ENCODE assay signal across 20 mouse cellular contexts in genomic region chr15:59158760-59159159, GRCm38 (mm10).
DNase-seq lines count a peak whose midpoint lies in the region; ATAC-seq and TF ChIP-seq lines count a peak whose summit lies in the region.
"Had no signal": no experiment of that assay in that cellular context is flagged by ENCODE, and none has a peak within 500 bp of the region (broad histone marks: within the 10 kb centered on the region; RNA-seq: fewer than 3 reads in every experiment).

No protein-coding gene starts in this region.

- peak overlapping the region; percentile 29; the same call in 1 of the 2 replicates for H3K27ac ChIP-seq in heart, embryonic 13.5 days (replicated peaks)
- H3K27ac ChIP-seq in macrophage = peak overlapping the region; percentile 33
- no peak overlapping the region for H3K27ac ChIP-seq in forebrain, embryonic 15.5 days (replicated peaks)
- H3K27ac ChIP-seq: embryonic facial prominence, embryonic 15.5 days; forebrain, embryonic 10.5 days; hindbrain, embryonic 10.5 days; hindbrain, embryonic 14.5 days; intestine, embryonic 15.5 days had no signal

- WGBS in heart, embryonic 13.5 days = 77% methylated on average over 4 of the region's 4 CpGs
- 85% methylated on average over 4 of the region's 4 CpGs for WGBS in macrophage (ENCODE audit: missing documents)
- WGBS in forebrain, embryonic 15.5 days = 93% methylated on average over 4 of the region's 4 CpGs

- DNase-seq in heart, postnatal 36 days = no peak
- DNase-seq: adrenal gland, adult 2 months; adrenal gland, postnatal 25 days; cerebellum, adult 18-20 months; cerebellum, adult 9-11 months; gastrocnemius, postnatal 10 days; kidney, adult 18-20 months had no signal

- H3K4me3 ChIP-seq in heart, embryonic 13.5 days = no peak overlapping the region
- H3K4me3 ChIP-seq in C2C12 (ENCODE audit: insufficient read depth, poor library complexity, severe bottlenecking) (no peak overlapping the region), macrophage (ENCODE audit: inconsistent target) (no peak overlapping the region)
- no peak overlapping the region for H3K4me3 ChIP-seq in forebrain, embryonic 15.5 days
- H3K4me3 ChIP-seq: embryonic facial prominence, embryonic 15.5 days; erythroblast, embryonic 14.5 days; forebrain, embryonic 10.5 days; hindbrain, embryonic 10.5 days; intestine, embryonic 15.5 days had no signal

- no peak overlapping the region for H3K9ac ChIP-seq in heart, embryonic 13.5 days
- no peak overlapping the region for H3K9ac ChIP-seq in forebrain, embryonic 15.5 days (replicated peaks)
- H3K9ac ChIP-seq: embryonic facial prominence, embryonic 15.5 days; hindbrain, embryonic 14.5 days; intestine, embryonic 15.5 days had no signal

- peak overlapping the region; percentile 33 for H3ac ChIP-seq in C2C12 (ENCODE audit: control insufficient read depth, insufficient read length, low read depth)

- intact Hi-C loops in heart, postnatal 36 days (cut with DNase I) = no loop called here

- no peaks in the 10 kb centered on the region for H3K79me2 ChIP-seq in C2C12 (ENCODE audit: control insufficient read depth, insufficient read depth)
- no peaks in the 10 kb centered on the region for H3K79me2 ChIP-seq in macrophage (ENCODE audit: inconsistent target)

- TF ChIP-seq CTCF in C2C12 (IDR thresholded peaks at IDR 0.05; ENCODE audit: control insufficient read depth, insufficient read depth, insufficient read length) = no peak

- peaks cover 27% of the 10 kb centered on the region for H3K4me1 ChIP-seq in heart, embryonic 13.5 days
- H3K4me1 ChIP-seq in forebrain, embryonic 15.5 days = peaks cover 16% of the 10 kb centered on the region

- H3K27me3 ChIP-seq in heart, embryonic 13.5 days (replicated peaks) = no peaks in the 10 kb centered on the region
- H3K27me3 ChIP-seq in C2C12 (ENCODE audit: control insufficient read depth, insufficient read depth, insufficient read length) = no peaks in the 10 kb centered on the region
- H3K27me3 ChIP-seq in forebrain, embryonic 15.5 days = no peaks in the 10 kb centered on the region
- H3K27me3 ChIP-seq: embryonic facial prominence, embryonic 15.5 days; intestine, embryonic 15.5 days had no signal

- no peaks in the 10 kb centered on the region for H3K36me3 ChIP-seq in heart, embryonic 13.5 days
- no peaks in the 10 kb centered on the region for H3K36me3 ChIP-seq in C2C12 (ENCODE audit: control insufficient read depth, insufficient read depth)
- no peaks in the 10 kb centered on the region for H3K36me3 ChIP-seq in macrophage (ENCODE audit: inconsistent target)
- no peaks in the 10 kb centered on the region for H3K36me3 ChIP-seq in forebrain, embryonic 15.5 days
- H3K36me3 ChIP-seq: embryonic facial prominence, embryonic 15.5 days; forebrain, embryonic 10.5 days; G1E; hindbrain, embryonic 10.5 days; intestine, embryonic 15.5 days had no signal

- H3K9me3 ChIP-seq in heart, embryonic 13.5 days = no peaks in the 10 kb centered on the region
- H3K9me3 ChIP-seq in forebrain, embryonic 15.5 days = no peaks in the 10 kb centered on the region
- H3K9me3 ChIP-seq: embryonic facial prominence, embryonic 15.5 days; G1E; intestine, embryonic 15.5 days had no signal

- ATAC-seq in heart, embryonic 13.5 days (ENCODE audit: extremely low read depth, insufficient number of reproducible peaks, low FRiP score, low TSS enrichment) = no peak
- no peak for ATAC-seq in forebrain, embryonic 15.5 days (replicated peaks)
- ATAC-seq in granulocyte monocyte progenitor cell, adult 5-6 weeks (replicated peaks; ENCODE audit: poor library complexity, severe bottlenecking) = no peak
- ATAC-seq: forebrain, embryonic 14.5 days; intestine, embryonic 15.5 days had no signal

- no peaks in the 10 kb centered on the region for H3K79me3 ChIP-seq in C2C12 (ENCODE audit: low read depth)

- H3K4me2 ChIP-seq in heart, embryonic 13.5 days = no peak overlapping the region
- no peak overlapping the region for H3K4me2 ChIP-seq in forebrain, embryonic 15.5 days (replicated peaks)
- H3K4me2 ChIP-seq: embryonic facial prominence, embryonic 15.5 days; hindbrain, embryonic 14.5 days; intestine, embryonic 15.5 days had no signal

TF ChIP-seq in C2C12, 6 proteins besides CTCF, POLR2A, EP300 and RAD21:
- TF ChIP-seq MYOG (IDR thresholded peaks at IDR 0.05; ENCODE audit: control insufficient read depth, extremely low read depth, insufficient read length) = no peak
- TF ChIP-seq MAX (IDR thresholded peaks at IDR 0.05) = peak; percentile 91
- TF ChIP-seq FOSL1 (IDR thresholded peaks at IDR 0.05; ENCODE audit: insufficient read depth, low read length, poor library complexity, severe bottlenecking) = peak; percentile 97
- TF ChIP-seq MYOD1 (IDR thresholded peaks at IDR 0.05; ENCODE audit: control insufficient read depth, insufficient read length, low read depth) = peak; percentile 93
- peak; percentile 54 for TF ChIP-seq USF1 (IDR thresholded peaks at IDR 0.05; ENCODE audit: low read depth)
- TF ChIP-seq CEBPB (IDR thresholded peaks at IDR 0.05; ENCODE audit: low read depth) = no peak
